Mouse (Mus musculus) adrenal gland, postnatal 36 days (tissue): Measurements from ENCODE around the gene Alyref2. TPM values are rescaled to one million over a fixed set of nuclear protein-coding genes. Genes with fewer than 3 reads are reported as not detected.
"Not testable (repeated sequence)": the region's sequence is repeated elsewhere in the genome, so short reads cannot be mapped to it uniquely, and the experiment has no call there.

Source experiments
- DNase-seq, 2 experiments: peaks; one replicate each; pipeline ENCODE4 v3.0.0; 2021; ENCODE audit warnings: mixed read lengths in 1 of 2
- long read RNA-seq, 2 experiments: library from polyadenylated mRNA; stranded (forward); transcript quantifications; one replicate each; pipeline ENCODE4 v2.0.0; 2021; ENCODE audit warnings: borderline sequencing depth in 2 of 2
- total RNA-seq, 2 experiments: library from RNA; stranded (reverse); gene quantifications; 2 replicates each; pipeline ENCODE4 v1.2.3; 2021

Gene Alyref2
- 1 to 10 TPM; 6.1 to 7.2 TPM for total RNA-seq
- long read RNA-seq, experiment 1, transcript Alyref2-201 (1 exons, 1,273 nt): major isoform, 22 of 22 reads
- long read RNA-seq, experiment 1, partial matches to known transcripts: 0 of 22 reads
- long read RNA-seq, experiment 1, other reads (novel, unspliced or antisense): 0 of 22 reads
- long read RNA-seq, experiment 2, partial matches to known transcripts: 0 of 2 reads
- long read RNA-seq, experiment 2, other reads (novel, unspliced or antisense): 0 of 2 reads

DNA sequence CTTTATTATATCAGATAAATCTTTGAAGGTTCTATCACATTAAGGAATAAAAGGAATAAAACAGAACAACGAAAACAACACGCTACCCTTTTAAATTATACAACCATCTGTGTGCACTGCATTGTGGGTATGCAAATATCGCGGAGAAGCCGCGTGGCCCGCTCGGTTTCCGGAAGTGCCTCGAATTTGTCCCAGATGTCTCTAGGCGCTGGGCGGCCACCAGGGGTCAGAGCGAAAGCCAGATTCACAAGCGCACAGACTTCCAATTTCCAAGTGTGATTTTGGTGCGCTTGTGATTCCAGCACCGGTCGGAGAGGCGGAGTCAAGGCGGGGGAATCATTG is at the start of gene Alyref2:
Gene Alyref2, plus strand, starts transcription at position 229 of the 342 bp plus-strand sequence.
- peak; percentile 95 for DNase-seq

DNA sequence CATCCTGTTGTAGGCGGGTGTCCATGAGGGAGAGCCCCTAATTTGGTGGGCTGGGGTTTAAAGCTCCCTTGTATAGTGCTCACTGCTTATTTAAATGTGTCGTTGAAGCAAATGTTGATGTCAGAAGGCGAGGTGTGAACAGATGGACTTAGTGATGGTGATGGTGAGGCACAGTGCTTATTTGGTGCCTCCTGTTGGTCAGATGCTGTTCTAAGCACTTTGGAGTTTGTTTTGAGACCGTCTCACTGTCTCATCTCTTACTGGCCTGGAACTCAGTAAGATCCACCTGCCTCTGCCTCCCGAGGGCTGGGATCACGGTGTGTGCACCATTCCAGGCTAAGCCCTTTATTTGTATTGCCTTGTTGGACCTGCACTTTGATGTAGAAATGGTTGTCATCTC is 48.4 kb upstream of the Alyref2 start:
- no peak for DNase-seq

DNA sequence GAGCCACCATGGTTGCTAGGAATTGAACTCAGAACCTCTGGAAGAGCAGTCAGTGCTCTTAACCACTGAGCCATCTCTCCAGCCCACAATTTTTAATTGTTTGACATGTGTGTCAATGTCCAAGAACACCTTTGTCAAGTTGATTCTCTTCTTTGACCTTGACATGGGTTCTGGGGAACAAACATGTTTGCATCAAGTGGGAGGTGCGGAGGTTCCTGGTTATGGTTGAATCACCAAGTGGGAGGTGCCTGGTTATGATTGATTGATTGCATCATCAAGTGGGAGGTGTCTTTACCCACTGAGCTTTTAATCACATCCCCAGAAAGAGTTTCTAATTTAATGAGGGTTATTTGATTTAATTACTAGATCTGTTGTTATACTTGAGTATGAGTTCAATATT is 45.7 kb upstream of the Alyref2 start:
- DNase-seq: no peak

DNA sequence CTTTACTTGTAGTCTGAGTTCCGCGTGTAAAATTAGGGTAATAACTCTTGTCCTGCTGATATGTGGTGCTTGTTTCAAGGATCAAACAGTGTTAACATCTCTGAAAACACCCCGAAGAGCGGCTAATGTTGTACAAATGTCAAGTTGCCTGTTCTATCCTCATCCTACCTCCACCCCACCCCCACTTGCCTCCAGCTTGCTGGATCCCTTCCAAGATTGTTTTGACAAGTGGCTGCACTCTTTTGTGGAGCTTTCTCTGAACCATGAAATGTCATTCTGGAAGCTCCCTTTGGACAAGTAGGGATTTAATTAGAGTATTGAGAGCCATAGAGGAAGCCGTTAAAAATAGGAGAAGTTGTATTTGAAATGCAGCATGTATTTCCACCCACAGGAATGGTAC is 43.5 kb upstream of the Alyref2 start:
- no peak for DNase-seq

DNA sequence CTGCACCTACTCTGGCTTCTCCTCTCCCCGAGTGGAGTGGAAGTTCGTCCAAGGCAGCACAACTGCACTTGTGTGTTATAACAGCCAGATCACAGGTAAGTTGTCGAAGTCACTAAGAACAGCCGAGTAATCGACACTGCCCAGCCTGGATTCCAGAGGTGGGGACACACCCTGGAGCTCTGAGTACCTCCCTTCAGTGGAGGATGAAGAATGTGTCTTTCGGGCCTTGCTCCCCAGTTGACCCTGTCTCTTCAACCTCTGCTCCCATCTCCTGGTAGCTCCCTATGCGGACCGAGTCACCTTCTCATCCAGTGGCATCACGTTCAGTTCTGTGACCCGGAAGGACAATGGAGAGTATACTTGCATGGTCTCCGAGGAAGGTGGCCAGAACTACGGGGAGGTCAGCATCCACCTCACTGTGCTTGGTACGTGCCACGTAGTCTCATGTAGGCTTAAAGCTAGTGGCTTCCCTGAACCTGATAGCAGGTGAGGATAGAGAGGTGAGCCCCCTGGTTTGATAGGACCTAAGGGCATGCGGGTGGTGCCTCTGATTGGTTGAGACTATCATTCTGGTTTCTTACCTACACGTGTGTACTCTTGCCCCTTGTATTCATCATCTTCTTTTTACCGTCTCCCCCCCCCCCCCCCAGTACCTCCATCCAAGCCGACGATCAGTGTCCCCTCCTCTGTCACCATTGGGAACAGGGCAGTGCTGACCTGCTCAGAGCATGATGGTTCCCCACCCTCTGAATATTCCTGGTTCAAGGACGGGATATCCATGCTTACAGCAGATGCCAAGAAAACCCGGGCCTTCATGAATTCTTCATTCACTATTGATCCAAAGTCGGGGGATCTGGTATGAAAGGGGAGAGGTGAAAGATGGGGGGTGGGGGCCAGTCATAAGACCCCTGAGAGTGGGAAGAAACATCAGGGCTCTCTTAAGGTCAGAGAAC is 42.5 kb upstream of the Alyref2 start:
- DNase-seq: no peak

DNA sequence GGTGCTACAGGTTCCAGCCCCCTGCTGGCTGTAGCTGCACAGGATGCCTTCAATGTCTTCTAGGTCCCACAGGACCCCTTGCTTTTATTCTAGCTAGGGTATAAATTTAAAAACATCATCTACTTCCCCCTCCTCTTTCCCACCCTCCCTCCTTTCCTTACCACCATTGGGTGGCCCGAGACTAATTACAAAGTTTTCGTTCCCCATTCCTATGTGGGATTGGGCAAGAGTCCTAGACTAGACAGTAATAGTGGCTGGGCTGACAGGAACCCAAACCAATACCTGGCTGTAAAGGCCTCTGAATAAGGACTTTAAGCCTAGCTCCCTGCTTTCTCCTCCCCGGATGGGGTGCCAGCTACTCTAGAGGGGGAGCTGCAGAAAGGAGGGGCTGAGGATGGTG is 40.1 kb upstream of the Alyref2 start:
- DNase-seq: no peak

DNA sequence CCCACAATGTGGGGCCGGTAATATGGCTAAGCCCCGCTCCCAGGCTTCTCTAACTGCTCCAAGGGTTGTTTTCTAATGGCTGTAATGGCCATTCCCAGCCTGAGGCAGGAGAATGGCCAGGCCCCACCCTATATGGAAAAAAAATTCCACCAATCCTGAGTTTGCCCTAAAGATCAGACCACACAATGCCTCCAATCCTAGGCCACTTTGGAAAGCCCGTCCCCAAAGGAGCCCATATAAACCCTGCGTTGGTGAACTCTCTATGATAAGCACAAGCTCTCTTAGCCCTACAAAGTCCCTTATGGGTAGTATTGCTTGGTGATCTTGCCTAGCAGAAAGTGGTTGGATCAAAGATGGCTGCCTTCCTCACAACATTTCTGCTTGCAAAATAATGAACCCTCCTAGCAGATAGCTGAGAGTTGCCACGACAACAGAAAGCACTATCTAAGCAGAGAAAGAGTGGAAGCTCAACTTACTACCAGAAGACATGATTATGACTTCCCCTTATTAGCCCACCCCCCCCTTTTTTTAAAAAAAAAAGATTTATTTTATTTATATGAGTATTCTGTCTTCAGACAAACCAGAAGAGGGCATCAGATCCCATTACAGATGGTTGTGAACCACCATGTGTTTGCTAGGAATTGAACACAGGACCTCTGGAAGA is 37.4 kb upstream of the Alyref2 start:
- DNase-seq: no peak

DNA sequence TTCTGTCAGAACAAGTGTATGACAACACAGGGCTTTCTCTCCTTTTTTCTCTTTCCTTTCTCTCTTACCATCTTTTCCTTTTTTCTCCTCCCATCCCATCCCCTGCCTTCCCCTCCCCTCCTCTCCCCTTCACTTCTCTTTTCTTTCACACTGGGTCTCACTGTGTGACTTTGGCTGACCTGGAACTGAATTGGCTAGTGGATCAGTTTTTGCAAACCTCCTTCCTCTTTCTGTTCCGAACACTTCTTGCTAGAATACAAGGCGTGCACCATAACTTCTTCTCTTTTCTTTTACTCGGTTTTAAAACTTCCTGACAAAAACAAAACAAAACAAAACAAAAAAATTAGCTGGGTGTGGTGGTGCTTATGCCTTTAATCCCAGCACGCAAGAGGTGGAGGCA is 36.7 kb upstream of the Alyref2 start:
- no peak for DNase-seq

DNA sequence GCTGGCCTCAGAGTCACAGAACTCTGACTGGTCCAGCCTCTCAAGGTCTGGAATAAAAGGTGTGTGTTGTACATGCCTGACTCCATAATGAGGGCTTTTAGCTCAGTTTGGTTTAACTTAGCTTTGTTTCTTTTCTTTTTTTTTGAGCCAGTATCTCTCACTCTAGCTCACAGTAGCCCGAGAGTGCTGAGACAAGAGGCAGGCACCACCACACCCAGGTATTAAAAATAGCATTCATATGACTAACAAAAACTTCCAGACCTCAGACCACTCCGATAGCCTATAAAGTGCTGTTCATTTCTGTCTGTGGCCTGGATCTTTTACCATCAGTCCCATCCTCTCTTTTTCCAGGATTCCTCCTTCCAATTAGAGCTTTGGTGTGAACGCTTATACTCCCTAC is 33.6 kb upstream of the Alyref2 start:
- no peak for DNase-seq

DNA sequence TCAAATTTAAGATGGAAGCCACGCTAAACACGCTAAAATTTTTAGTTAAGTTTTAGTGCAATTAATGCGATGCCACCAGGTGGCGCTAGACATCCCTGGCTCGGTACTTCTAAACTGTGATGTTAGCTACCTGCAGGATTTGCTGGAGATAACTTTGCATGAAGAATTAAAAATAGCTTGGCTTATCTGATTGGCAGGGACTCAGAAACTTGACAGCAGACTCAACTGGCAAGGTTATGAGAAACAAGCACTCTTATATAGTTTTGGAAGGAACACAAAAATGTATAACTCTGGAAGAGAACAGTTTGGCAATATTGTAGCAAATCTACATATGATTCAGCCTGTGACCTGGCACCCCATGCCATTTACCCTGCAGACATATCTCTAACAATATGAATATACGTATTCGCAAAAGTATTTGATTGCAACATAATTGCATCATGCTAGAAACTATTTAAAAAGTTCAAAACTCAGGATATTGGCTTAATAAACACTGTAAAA is 32.9 kb upstream of the Alyref2 start:
- DNase-seq: peak; percentile 63 to 76

DNA sequence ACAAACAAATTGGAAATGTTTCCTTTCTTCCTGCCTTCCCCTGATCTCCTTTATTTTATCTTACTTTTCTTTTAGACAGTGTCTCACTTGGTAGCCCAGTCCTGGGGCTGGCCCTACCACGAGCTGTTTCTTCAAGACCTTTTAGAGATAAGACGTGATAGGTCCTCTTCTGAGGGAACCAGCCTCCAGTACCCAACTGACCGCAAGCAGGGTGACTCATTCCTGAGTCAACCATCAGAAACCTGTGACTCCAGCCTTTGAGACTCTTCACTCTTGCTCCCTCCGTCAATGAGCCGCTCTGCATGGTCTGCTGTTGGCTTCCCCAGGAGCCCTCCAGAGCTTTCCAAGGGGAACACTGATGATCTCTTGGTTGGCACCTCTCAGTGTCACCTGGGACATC is 32.4 kb upstream of the Alyref2 start:
- DNase-seq: peak; percentile 56 to 62

DNA sequence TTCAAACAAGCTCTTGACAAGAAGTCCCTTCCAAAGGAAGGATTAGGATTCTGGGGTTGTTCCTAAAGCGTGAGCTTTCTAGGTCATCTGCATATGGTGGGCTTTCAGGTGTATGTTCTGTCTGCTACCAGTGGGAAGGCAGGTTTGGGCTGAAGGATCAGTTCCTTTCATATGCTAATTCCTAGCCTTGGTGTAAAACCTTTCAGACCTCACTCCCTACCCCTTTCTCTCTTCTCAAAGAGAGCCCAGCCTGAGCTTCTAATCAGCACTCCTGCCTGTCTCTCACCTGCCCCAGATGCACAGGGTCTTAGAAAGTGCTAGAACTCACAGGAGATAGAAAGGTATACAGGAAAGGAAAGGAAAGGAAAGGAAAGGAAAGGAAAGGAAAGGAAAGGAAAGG is 31.8 kb upstream of the Alyref2 start:
- DNase-seq: no peak

DNA sequence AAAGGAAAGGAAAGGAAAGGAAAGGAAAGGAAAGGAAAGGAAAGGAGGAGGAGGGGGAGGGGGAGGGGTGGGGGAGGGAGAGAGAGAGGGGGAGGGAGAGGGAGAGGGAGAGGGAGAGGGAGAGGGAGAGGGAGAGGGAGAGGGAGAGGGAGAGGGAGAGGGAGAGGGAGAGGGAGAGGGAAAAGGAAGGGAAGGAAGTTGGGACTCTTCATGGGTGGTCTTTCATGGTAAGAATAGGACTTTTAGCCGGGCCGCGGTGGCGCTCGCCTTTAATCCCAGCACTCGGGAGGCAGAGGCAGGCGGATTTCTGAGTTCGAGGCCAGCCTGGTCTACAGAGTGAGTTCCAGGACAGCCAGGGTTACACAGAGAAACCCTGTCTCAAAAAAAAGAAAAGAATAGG is 31.3 kb upstream of the Alyref2 start:
- DNase-seq: not testable (repeated sequence)

DNA sequence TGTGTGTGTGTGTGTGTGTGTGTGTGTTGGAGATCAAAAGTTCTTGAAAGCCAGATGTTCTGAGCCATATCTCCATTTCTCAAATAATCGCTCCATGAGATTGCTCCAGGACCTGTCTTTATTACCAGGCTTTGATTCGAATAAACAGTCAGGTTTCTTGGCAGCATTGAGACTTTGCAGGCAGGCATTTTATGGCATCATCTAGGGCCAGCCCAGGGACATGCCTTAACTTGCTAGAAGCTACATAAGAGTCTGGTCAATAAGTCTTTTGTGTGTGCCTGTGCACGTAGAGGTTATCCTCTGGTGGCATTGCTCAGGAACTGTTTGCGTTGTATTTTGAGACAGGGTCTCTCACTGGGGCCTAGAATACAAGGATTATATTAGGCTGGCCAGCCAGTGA is 29.8 kb upstream of the Alyref2 start:
- no peak for DNase-seq

DNA sequence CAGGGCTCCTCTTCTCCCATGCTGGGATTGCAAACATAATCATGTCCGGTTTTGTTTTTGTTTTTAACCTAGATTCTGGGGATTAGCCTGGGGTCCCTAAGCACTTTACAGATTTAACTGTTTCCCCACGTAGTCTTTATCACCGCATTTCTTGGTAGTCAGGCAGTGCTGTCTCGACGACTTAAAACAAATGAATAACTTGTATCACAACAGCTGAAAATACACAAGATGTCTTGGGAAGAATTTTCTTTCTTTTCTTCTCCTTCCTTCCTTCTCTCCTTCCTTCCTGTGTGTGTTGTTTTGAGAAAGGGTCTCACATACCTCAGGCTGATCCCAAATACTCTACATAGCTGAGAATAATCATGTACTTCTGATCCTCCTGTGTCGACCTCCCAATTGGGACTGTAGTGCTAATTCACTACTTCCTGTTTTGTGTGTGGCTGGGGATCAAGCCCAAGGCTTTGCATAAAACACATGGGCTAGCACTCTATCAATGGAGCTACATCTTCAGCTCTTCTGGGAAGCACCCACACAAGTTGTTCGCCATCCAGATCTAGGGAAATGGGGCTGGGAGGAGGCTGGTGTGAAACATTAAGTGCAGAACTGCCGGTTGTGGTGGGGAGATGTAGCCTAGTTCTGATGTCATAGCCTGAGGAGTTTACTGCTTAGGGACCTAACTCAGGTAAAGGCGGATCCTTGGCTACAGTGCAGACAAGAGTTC is 29.2 kb upstream of the Alyref2 start:
- DNase-seq: no peak

DNA sequence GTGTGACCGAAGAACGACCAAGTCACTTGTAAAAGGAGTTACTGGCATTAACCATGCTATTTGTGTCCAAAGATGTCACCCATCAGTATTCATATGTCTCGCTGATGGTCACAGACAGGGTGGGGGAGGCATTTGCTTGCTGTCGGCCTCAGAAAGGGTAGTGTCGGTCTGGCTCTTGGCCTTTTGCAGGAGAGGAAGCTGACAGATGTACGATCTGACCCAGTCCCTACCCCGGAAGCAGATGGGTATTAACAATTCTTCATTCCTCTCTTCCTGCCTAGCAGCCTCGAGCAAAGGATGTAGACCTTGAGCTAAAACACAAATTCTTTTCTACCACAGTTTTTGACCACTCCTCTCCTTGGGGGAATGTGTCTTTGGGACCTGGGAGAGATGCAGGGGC is 26.2 kb upstream of the Alyref2 start:
- DNase-seq: no peak

DNA sequence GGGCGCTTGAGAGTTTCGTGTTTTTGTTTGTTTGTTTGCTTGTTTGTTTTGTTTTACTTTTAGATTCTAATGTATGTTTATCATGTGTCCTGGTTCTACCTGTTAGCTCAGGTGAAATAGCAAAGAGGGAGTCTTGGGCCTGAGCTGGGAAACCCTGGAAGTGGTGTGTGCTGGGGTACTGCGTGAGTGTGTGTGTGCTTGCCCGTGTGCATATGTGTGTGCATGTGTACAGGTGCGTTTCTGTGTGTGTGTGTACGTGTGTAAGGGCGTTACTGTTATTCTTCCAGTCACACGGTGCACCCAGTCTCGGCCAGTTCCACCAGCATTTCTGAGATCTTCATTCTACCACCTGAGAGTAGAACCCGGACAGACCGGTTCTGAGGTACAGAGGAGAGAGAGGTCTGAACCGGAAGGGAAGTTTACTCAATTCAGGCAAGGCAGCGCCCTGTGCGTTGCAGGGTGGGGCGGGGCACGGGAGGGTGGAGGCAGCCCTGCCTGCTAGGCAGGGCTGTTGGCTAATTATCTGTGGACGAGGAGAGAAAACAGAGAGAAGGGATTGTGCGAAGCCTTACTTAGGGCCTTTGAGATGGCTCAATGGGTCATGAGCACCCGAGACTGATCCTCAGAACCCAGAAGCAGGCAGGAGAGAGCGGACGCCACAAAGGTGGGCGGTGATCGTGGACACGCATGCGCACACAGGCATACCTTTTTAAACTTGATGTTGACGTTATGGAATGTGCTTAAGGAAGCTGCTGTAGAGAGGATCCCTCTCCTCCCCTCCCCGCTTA is 25.3 kb upstream of the Alyref2 start:
- DNase-seq: peak in 1 of 2 experiments; percentile 28

DNA sequence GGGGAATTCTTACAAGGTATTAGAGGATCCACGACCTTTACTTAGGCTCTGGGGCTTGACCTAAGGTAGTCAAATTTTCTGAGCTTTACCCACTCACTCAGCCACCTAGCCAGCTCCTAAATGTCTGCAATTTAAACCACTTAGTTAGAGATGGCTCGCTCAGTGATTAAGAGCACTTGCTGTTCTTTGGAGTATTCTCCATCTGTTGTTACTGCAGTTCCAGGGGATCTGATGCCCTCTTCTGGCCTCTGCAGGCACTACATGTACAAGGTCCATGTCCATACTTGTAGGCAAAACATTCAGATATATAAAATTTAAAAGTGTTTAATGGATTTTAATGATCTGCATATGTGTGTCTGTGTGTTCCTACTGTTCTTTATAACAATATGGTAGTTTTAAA is 24.3 kb upstream of the Alyref2 start:
- DNase-seq: peak; percentile 80 to 82

DNA sequence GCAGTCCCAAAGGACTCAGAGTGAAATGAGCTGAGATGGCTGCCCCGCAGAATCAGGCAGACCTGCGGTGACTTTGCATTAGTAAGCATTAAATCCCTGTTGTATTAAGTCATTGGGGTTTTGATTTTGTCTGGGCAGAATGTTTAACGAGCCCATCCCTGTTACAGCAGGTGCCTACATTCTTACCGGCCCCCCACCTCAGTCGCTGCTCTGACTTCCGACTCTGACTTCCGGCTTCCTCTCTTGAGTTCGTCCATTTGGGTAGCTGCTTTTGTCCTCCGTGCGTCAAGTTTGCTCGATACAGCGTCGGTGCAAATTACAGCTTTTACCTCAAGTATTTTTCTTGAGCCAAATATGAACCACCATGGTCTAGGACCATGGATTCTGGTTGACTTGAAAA is 9.0 kb upstream of the Alyref2 start:
- DNase-seq: no peak

DNA sequence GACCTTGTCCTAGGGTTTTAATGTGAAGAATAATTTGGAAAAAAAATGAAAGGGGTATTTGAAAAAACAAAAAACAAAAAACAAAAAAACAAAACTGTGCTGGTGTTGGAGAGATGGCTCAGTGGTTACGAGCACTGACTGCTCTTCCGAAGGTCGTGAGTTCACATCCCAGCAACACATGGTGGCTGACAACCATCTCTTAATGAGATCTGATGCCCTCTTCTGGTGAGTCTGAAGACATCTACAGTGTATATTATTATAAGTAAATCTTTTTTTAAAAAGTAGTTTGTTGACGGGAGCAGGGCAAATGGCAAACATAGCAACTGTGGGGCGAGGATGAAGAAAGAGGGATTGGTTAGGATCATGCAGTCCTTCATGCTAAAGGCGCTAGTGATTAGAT is 7.9 kb upstream of the Alyref2 start:
- no peak for DNase-seq

DNA sequence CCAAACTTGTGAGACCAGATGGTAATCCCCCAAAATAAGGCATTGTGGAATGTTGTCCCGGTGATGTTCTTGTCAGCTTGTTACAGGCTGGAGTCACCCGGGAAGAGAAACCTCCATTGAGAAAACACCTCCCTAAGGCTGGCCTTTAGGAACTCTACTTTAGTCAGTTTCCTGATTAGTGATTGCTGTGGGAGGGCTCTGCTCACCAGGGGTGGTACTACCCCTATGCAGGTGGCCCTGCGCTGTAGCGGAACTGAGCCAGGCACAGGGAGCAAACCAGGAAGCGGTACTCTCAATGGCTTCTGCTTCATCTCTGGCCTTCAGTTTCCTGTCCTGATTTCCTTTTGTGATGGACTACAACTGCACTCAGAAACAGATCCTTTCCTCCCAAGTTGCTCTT is 3.4 kb upstream of the Alyref2 start:
- no peak for DNase-seq
